ENCODE assay signal across 8 mouse cellular contexts in genomic region chr17:33890533-33891059, GRCm38 (mm10). TPM values are rescaled to one million over a fixed set of nuclear protein-coding genes. Genes with fewer than 3 reads are reported as not detected.
DNase-seq lines count a peak whose midpoint lies in the region; ATAC-seq and TF ChIP-seq lines count a peak whose summit lies in the region.

Gene Kifc1 (minus strand): TSS chr17:33890661.

- H3K27me3 ChIP-seq in Patski = no peaks in the 10 kb centered on the region
- 0 out of 2 replicates have a peak, but pooled peaks cover 2% of the 10 kb centered on the region for H3K27me3 ChIP-seq in hindbrain, embryonic 13.5 days

- H3K36me3 ChIP-seq in hindbrain, embryonic 13.5 days = no peaks in the 10 kb centered on the region; the same call in 1 of the 2 replicates

- CTCF ChIA-PET in Patski (lab: Charles Lee) = interaction anchor here (0.7 to 1.0 kb wide), 4 partner anchors 18 to 82 kb away, joined by 3 to 4 read pairs (median 4); partner anchors contain the start of gene Daxx

- peak within 1 kb of the TSS; percentile 78 for H3K4me2 ChIP-seq in hindbrain, embryonic 13.5 days

- DNase-seq in Patski (ENCODE audit: low read depth, low spot score) = peak; percentile 95
- peak; percentile 100 for DNase-seq in cerebellum, postnatal 14 days
- peak; percentile 99 to 100 for DNase-seq in frontal cortex, postnatal 14 days (ENCODE audit: low spot score in 2 of 2)
- DNase-seq in layer of hippocampus, postnatal 25 days (ENCODE audit: extremely low spot score in 1 of 2, low spot score in 1 of 2) = peak; percentile 99 to 100
- DNase-seq in lung, postnatal 25 days (ENCODE audit: low spot score) = peak; percentile 100
- peak; percentile 99 for DNase-seq in retina, embryonic 14.5 days (ENCODE audit: low spot score)
- DNase-seq in thymus, postnatal 4 days = peak; percentile 99

- H3K4me3 ChIP-seq in hindbrain, embryonic 13.5 days = peak within 1 kb of the TSS; percentile 58

- no peak within 1 kb of the TSS for H3K27ac ChIP-seq in hindbrain, embryonic 13.5 days

- ATAC-seq in Patski = peak; percentile 96
- peak; percentile 99 for ATAC-seq in hindbrain, embryonic 13.5 days (ENCODE audit: low FRiP score)

- no peaks in the 10 kb centered on the region for H3K9me3 ChIP-seq in hindbrain, embryonic 13.5 days

- POLR2A ChIA-PET in Patski (lab: Charles Lee) = no interaction called here

- peak within 1 kb of the TSS; percentile 67 for H3K9ac ChIP-seq in hindbrain, embryonic 13.5 days

- peak; percentile 94 for TF ChIP-seq CTCF in Patski (IDR thresholded peaks at IDR 0.05)

- in situ Hi-C loops in Patski (cut with MboI; ENCODE audit: low pct_unique_long_range_greater_than_20kb) = no loop called here

- peaks cover 14% of the 10 kb centered on the region for H3K4me1 ChIP-seq in hindbrain, embryonic 13.5 days (replicated peaks)

- under 1% methylated on average over 49 of the region's 49 CpGs for WGBS in hindbrain, embryonic 13.5 days

RNA-seq across cellular contexts. Expression of gene Kifc1, which starts in this region (rescaled TPM):
- 54.0 TPM for polyA plus RNA-seq in Patski (2021)
- polyA plus RNA-seq in hindbrain, embryonic 13.5 days (2015; fragmentation: Nextera tagmentation; extraction: Ambion mirVana) = 1.8 and 2.1 TPM in 2 replicates
- total RNA-seq in layer of hippocampus, postnatal 25 days (2021) = 1 to 10 TPM; 1.9 to 2.1 TPM

Comparison
In these comparisons a context has a peak if more than half of its experiments do, and no peak if none do; other contexts are left out.
1. RNA of gene Kifc1 (polyA plus RNA-seq): 54.0 TPM in Patski (single experiment); 1.8 to 2.1 TPM in hindbrain, embryonic 13.5 days; every median in the first group is over 10 times any median in the second.
2. Peak in every context shown above with its lines, with median percentiles within 50 percentile points of each other: DNase-seq.